Mouse (Mus musculus) intestine, postnatal 0 days (tissue): ENCODE data around the gene Syn3. TPM values are rescaled to one million over a fixed set of nuclear protein-coding genes. Genes with fewer than 3 reads are reported as not detected.

ENCODE experiments used
- ATAC-seq: fragments of 200-750 bp; cut with Nextera tagmentation; 2 replicates; pipeline ENCODE4 v1.8.0; 2017; ENCODE audit warnings: mild to moderate bottlenecking, moderate TSS enrichment, moderate library complexity
- H3K27ac ChIP-seq: fragments of 300-500 bp; sonication (generic); 2 replicates; pipeline ENCODE4 v1.5.1; 2014; ENCODE audit warnings: mild to moderate bottlenecking, low read depth, low read length, moderate library complexity
- H3K27me3 ChIP-seq: fragments of 300-500 bp; sonication (generic); replicated peaks from 2 replicates; pipeline ENCODE4 v1.6.1; 2014; ENCODE audit warnings: low read length, mixed read lengths; ENCODE audit not compliant: control insufficient read depth, insufficient read depth
- H3K36me3 ChIP-seq: fragments of 300-500 bp; sonication (generic); 2 replicates; pipeline ENCODE4 v1.6.1; 2014; ENCODE audit warnings: mild to moderate bottlenecking, moderate library complexity; ENCODE audit not compliant: control insufficient read depth, insufficient read depth
- H3K4me1 ChIP-seq: fragments of 300-500 bp; sonication (generic); replicated peaks from 2 replicates; pipeline ENCODE4 v1.6.1; 2014; ENCODE audit warnings: antibody characterized with exemption, low read length, mixed read lengths; ENCODE audit not compliant: control insufficient read depth, insufficient read depth
- H3K4me2 ChIP-seq: fragments of 300-500 bp; sonication (generic); replicated peaks from 2 replicates; pipeline ENCODE4 v1.6.1; 2014; ENCODE audit warnings: low read depth, mild to moderate bottlenecking, moderate library complexity
- H3K4me3 ChIP-seq: fragments of 300-500 bp; sonication (generic); 2 replicates; pipeline ENCODE4 v1.5.1; 2014; ENCODE audit warnings: low read depth, low read length
- H3K9ac ChIP-seq: fragments of 300-500 bp; sonication (generic); 2 replicates; pipeline ENCODE4 v1.6.1; 2014; ENCODE audit warnings: mild to moderate bottlenecking, low read depth, low read length
- H3K9me3 ChIP-seq: fragments of 300-500 bp; sonication (generic); 2 replicates; pipeline ENCODE4 v1.6.1; 2016; ENCODE audit warnings: mixed run types; ENCODE audit not compliant: control insufficient read depth
- CTCF ChIP-seq: sonication (generic); IDR thresholded peaks from 2 replicates; pipeline ENCODE4 v1.5.1; 2016; ENCODE audit warnings: low read depth, mild to moderate bottlenecking, control low read depth, antibody characterized with exemption, moderate library complexity
- WGBS: fragments of 180-500 bp; shearing (Covaris S2); extraction: QIAGEN DNeasy Blood & Tissue Kit; methylation state at CpG from one replicate; pipeline ENCODE4 v1.1.7; 2014; 5-methylcytosine and 5-hydroxymethylcytosine counted together
- polyA plus RNA-seq: library from polyadenylated mRNA; unstranded; fragments of >200 nt; fragmentation: Nextera tagmentation; extraction: Ambion mirVana; gene quantifications from 2 replicates; pipeline ENCODE4 v1.2.1, GENCODE M21; 2015

The Syn3 gene
- polyA plus RNA-seq, 1 experiment from 2014 or later: 1.1 TPM

GRCm38 (mm10) chr10:86134848-86135247 is 363.8 kb downstream of the Syn3 start:
- no peak for ATAC-seq
- Histone ChIP-seq H3K9me3 (no peaks in the 10 kb centered on the region), H3K36me3 (no peaks in the 10 kb centered on the region), H3K27ac (no peak overlapping the region), H3K27me3 (no peaks in the 10 kb centered on the region), H3K4me3 (no peak overlapping the region), H3K4me2 (no peak overlapping the region), H3K9ac (no peak overlapping the region), H3K4me1 (no peaks in the 10 kb centered on the region)
- WGBS: 83% methylated on average over 6 of the region's 6 CpGs
- no peak for TF ChIP-seq CTCF

GRCm38 (mm10) chr10:86134336-86134735 is 364.4 kb downstream of the Syn3 start:
- no peaks in the 10 kb centered on the region for H3K36me3 ChIP-seq
- H3K9me3 ChIP-seq: no peaks in the 10 kb centered on the region
- WGBS: 74% methylated on average over 5 of the region's 5 CpGs
- H3K4me1 ChIP-seq: no peaks in the 10 kb centered on the region
- H3K9ac ChIP-seq: no peak overlapping the region
- H3K4me2 ChIP-seq: no peak overlapping the region
- TF ChIP-seq CTCF: no peak
- ATAC-seq: no peak
- H3K27me3 ChIP-seq: no peaks in the 10 kb centered on the region
- H3K4me3 ChIP-seq: no peak overlapping the region
- no peak overlapping the region for H3K27ac ChIP-seq

GRCm38 (mm10) chr10:86132420-86132956 is 366.2 kb downstream of the Syn3 start:
- Histone ChIP-seq H3K4me3 (no peak overlapping the region), H3K27ac (no peak overlapping the region), H3K9ac (no peak overlapping the region), H3K4me2 (no peak overlapping the region), H3K36me3 (no peaks in the 10 kb centered on the region), H3K27me3 (no peaks in the 10 kb centered on the region), H3K4me1 (no peaks in the 10 kb centered on the region), H3K9me3 (no peaks in the 10 kb centered on the region)
- 80% methylated on average over 10 of the region's 10 CpGs for WGBS
- no peak for TF ChIP-seq CTCF
- ATAC-seq: no peak

DNA sequence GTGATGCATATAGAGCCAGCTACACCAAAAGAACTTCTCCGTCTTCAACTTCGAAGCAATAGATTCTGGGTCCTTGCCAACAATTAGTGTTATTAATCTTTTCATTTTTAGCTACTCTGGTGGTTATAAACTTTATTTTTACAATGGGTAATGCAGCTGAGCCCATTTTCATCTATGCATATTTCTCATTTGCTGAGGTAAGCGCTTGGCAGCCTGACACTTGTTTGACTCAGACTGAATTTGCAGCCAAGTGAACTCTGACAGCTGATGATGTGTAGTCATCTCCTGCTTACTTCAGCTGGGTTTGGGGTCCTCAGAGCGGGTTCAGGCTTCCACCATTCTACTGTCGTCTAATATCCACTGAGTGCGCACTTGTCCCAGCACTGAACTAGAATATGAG is 369.6 kb downstream of the Syn3 start:
- no peaks in the 10 kb centered on the region for H3K36me3 ChIP-seq
- no peak for TF ChIP-seq CTCF
- H3K4me2 ChIP-seq: no peak overlapping the region
- no peak for ATAC-seq
- WGBS: 79% methylated on average over 6 of the region's 6 CpGs
- H3K4me1 ChIP-seq: no peaks in the 10 kb centered on the region
- no peak overlapping the region for H3K27ac ChIP-seq
- no peaks in the 10 kb centered on the region for H3K27me3 ChIP-seq
- no peaks in the 10 kb centered on the region for H3K9me3 ChIP-seq
- no peak overlapping the region for H3K9ac ChIP-seq
- no peak overlapping the region for H3K4me3 ChIP-seq

DNA sequence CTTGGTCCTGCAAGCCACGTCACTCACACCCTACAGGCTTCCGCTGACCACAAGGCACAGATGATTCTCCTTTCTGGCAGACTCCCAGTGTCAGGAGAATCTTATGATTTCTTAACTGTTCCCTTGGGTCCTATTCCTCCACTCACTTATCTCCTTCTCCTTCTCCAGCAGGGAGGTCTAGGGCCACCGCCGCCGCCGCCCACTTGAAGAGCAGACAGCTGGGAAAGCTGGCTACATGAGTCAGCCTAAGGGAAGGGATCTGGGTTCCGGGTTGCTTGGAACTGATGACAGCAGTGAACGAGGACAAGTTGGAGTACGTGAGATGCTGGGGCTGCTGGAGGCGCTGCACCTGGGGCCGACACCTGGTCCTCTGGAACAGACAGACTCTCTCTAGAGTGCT is 372.2 kb downstream of the Syn3 start:
- Histone ChIP-seq H3K4me2 (no peak overlapping the region), H3K36me3 (no peaks in the 10 kb centered on the region)
- WGBS: 86% methylated on average over 11 of the region's 11 CpGs

DNA sequence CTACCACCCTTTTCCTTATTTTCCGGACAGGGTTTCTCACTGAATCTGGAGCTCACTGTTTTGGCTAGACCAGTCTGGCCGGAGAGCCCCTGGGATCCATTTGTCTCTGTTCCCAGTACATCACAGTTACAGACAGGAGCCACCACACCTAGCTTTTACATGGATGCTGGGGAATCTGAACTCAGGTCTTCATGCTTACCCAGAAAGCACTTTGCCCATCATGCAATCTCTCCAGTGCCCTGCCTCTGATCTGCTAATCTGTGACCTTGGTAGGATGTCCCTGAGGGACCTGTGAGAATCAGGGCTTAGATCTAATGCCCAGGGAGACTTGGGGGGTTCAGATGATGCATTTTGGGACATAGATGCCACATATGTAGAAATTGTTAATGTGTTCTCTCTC is 373.3 kb downstream of the Syn3 start:
- H3K4me3 ChIP-seq: no peak overlapping the region
- no peak overlapping the region for H3K9ac ChIP-seq
- no peak overlapping the region for H3K4me2 ChIP-seq
- 90% methylated on average over 2 of the region's 2 CpGs for WGBS
- no peak overlapping the region for H3K27ac ChIP-seq
- no peak for ATAC-seq
- TF ChIP-seq CTCF: no peak
- no peaks in the 10 kb centered on the region for H3K36me3 ChIP-seq
- no peaks in the 10 kb centered on the region for H3K27me3 ChIP-seq
- no peaks in the 10 kb centered on the region for H3K9me3 ChIP-seq
- no peaks in the 10 kb centered on the region for H3K4me1 ChIP-seq

More for the DNA sequence above, 372.2 kb downstream of the Syn3 start:
- no peaks in the 10 kb centered on the region for H3K9me3 ChIP-seq
- no peak overlapping the region for H3K27ac ChIP-seq
- ATAC-seq: no peak
- no peaks in the 10 kb centered on the region for H3K27me3 ChIP-seq
- H3K9ac ChIP-seq: no peak overlapping the region
- no peak for TF ChIP-seq CTCF
- no peak overlapping the region for H3K4me3 ChIP-seq
- no peaks in the 10 kb centered on the region for H3K4me1 ChIP-seq

- Histone ChIP-seq H3K36me3 (no peaks in the 10 kb centered on the region), H3K27me3 (no peaks in the 10 kb centered on the region), H3K9me3 (no peaks in the 10 kb centered on the region), H3K4me1 (no peaks in the 10 kb centered on the region), H3K9ac (no peak overlapping the region), H3K4me2 (no peak overlapping the region), H3K27ac (no peak overlapping the region), H3K4me3 (no peak overlapping the region)
- no peak for TF ChIP-seq CTCF
- ATAC-seq: no peak
- 63% methylated on average over 4 of the region's 4 CpGs for WGBS
Measured at GRCm38 (mm10) chr10:86124115-86124514, 374.6 kb downstream of the Syn3 start.
